In genomic region chr8:109536703-109537102, GRCm38 (mm10) we compare ENCODE assay signal across 8 mouse cellular contexts. TPM values are rescaled to one million over a fixed set of nuclear protein-coding genes. Genes with fewer than 3 reads are reported as not detected.
DNase-seq lines count a peak whose midpoint lies in the region; ATAC-seq and TF ChIP-seq lines count a peak whose summit lies in the region.

No protein-coding gene starts in this region.

- H3K27ac ChIP-seq in bone marrow, adult 2 months (ENCODE audit: control insufficient read depth, insufficient read depth, low read depth, low read length, poor library complexity): no peak overlapping the region
- H3K27ac ChIP-seq in embryonic facial prominence, embryonic 15.5 days (replicated peaks): no peak overlapping the region
- no peak overlapping the region for H3K27ac ChIP-seq in heart, embryonic 11.5 days (ENCODE audit: low read depth, low read length)
- no peak overlapping the region for H3K27ac ChIP-seq in kidney, postnatal 0 days
- H3K27ac ChIP-seq in liver, embryonic 11.5 days (ENCODE audit: low read depth, low read length): no peak overlapping the region
- no peak overlapping the region for H3K27ac ChIP-seq in stomach, embryonic 16.5 days (ENCODE audit: low read length)

- 15% methylated on average over 5 of the region's 5 CpGs for WGBS in bone marrow, adult 2 months
- WGBS in embryonic facial prominence, embryonic 15.5 days: 3% methylated on average over 5 of the region's 5 CpGs
- whole genome bisulfite sequencing in heart, embryonic 11.5 days (ENCODE audit: insufficient replicate concordance): 6% methylated on average over 5 of the region's 5 CpGs
- WGBS in kidney, postnatal 0 days: 6% methylated on average over 5 of the region's 5 CpGs
- WGBS in liver, embryonic 11.5 days: 10% methylated on average over 5 of the region's 5 CpGs
- 3% methylated on average over 5 of the region's 5 CpGs for WGBS in stomach, embryonic 16.5 days

- H3K4me1 ChIP-seq in bone marrow, adult 2 months (ENCODE audit: control insufficient read depth, insufficient read depth, low read length): no peaks in the 10 kb centered on the region
- no peaks in the 10 kb centered on the region for H3K4me1 ChIP-seq in embryonic facial prominence, embryonic 15.5 days
- 0 out of 2 replicates have a peak, but pooled peaks cover 2% of the 10 kb centered on the region for H3K4me1 ChIP-seq in heart, embryonic 11.5 days (ENCODE audit: control insufficient read depth, insufficient read depth, low read length)
- no peaks in the 10 kb centered on the region for H3K4me1 ChIP-seq in kidney, postnatal 0 days (replicated peaks; ENCODE audit: insufficient read depth, low read length)
- H3K4me1 ChIP-seq in liver, embryonic 11.5 days (replicated peaks; ENCODE audit: control insufficient read depth, insufficient read depth, low read length): no peaks in the 10 kb centered on the region
- no peaks in the 10 kb centered on the region for H3K4me1 ChIP-seq in stomach, embryonic 16.5 days (ENCODE audit: control insufficient read depth, insufficient read depth, low read length)

- H3K9ac ChIP-seq in embryonic facial prominence, embryonic 15.5 days: no peak overlapping the region
- H3K9ac ChIP-seq in heart, embryonic 11.5 days (ENCODE audit: low read depth, low read length): 0 out of 2 replicates have a peak overlapping the region, but pooled peaks have one; percentile 39
- H3K9ac ChIP-seq in kidney, postnatal 0 days (ENCODE audit: low read depth, low read length): no peak overlapping the region
- H3K9ac ChIP-seq in liver, embryonic 11.5 days (ENCODE audit: low read depth, low read length): no peak overlapping the region
- peak overlapping the region; percentile 43; the same call in 1 of the 2 replicates for H3K9ac ChIP-seq in stomach, embryonic 16.5 days (ENCODE audit: low read length)

- TF ChIP-seq POLR2A in bone marrow, adult 2 months (IDR thresholded peaks at IDR 0.05; ENCODE audit: borderline replicate concordance, control insufficient read depth, low read depth, low read length): no peak

- peak; percentile 69 for DNase-seq in A20 (ENCODE audit: low read depth, low spot score)
- DNase-seq in kidney, postnatal 0 days (ENCODE audit: low spot score): peak; percentile 88
- peak; percentile 79 for DNase-seq in liver, embryonic 11.5 days (ENCODE audit: low spot score)
- peak; percentile 89 for DNase-seq in neural tube, embryonic 10.5 days (ENCODE audit: extremely low spot score, low spot score)

- peak; percentile 87 for TF ChIP-seq CTCF in bone marrow, adult 2 months (IDR thresholded peaks at IDR 0.05; ENCODE audit: control insufficient read depth, insufficient read depth, low read length)
- peak; percentile 89 for TF ChIP-seq CTCF in kidney, postnatal 0 days (IDR thresholded peaks at IDR 0.05; ENCODE audit: low read depth)

- ATAC-seq in embryonic facial prominence, embryonic 15.5 days (ENCODE audit: insufficient number of reproducible peaks, low FRiP score, low TSS enrichment, low read depth): no peak
- peak; percentile 72 for ATAC-seq in heart, embryonic 11.5 days (replicated peaks; ENCODE audit: insufficient number of reproducible peaks, low FRiP score, low TSS enrichment)
- ATAC-seq in kidney, postnatal 0 days (replicated peaks; ENCODE audit: low FRiP score, low read depth): peak; percentile 40; the same call in 1 of the 2 replicates
- ATAC-seq in liver, embryonic 11.5 days (replicated peaks; ENCODE audit: low FRiP score): peak; percentile 79
- ATAC-seq in stomach, embryonic 16.5 days (ENCODE audit: insufficient read depth, low FRiP score): peak; percentile 85; the same call in 1 of the 2 replicates

- no peaks in the 10 kb centered on the region for H3K9me3 ChIP-seq in embryonic facial prominence, embryonic 15.5 days (replicated peaks)
- H3K9me3 ChIP-seq in heart, embryonic 11.5 days (replicated peaks; ENCODE audit: control insufficient read depth, low read length): no peaks in the 10 kb centered on the region
- no peaks in the 10 kb centered on the region for H3K9me3 ChIP-seq in kidney, postnatal 0 days (replicated peaks; ENCODE audit: low read length)
- no peaks in the 10 kb centered on the region for H3K9me3 ChIP-seq in liver, embryonic 11.5 days (ENCODE audit: control insufficient read depth, low read length)
- H3K9me3 ChIP-seq in stomach, embryonic 16.5 days (replicated peaks; ENCODE audit: control insufficient read depth, low read length): no peaks in the 10 kb centered on the region

- H3K36me3 ChIP-seq in embryonic facial prominence, embryonic 15.5 days: no peaks in the 10 kb centered on the region
- no peaks in the 10 kb centered on the region for H3K36me3 ChIP-seq in heart, embryonic 11.5 days (ENCODE audit: control insufficient read depth, insufficient read depth, low read length)
- no peaks in the 10 kb centered on the region for H3K36me3 ChIP-seq in kidney, postnatal 0 days (ENCODE audit: insufficient read depth, low read length)
- H3K36me3 ChIP-seq in liver, embryonic 11.5 days (ENCODE audit: control insufficient read depth, insufficient read depth, low read length): no peaks in the 10 kb centered on the region
- H3K36me3 ChIP-seq in stomach, embryonic 16.5 days (ENCODE audit: control insufficient read depth, insufficient read depth, low read length): no peaks in the 10 kb centered on the region

- H3K4me2 ChIP-seq in embryonic facial prominence, embryonic 15.5 days (replicated peaks): peak overlapping the region; percentile 35
- peak overlapping the region; percentile 47; the same call in 1 of the 2 replicates for H3K4me2 ChIP-seq in heart, embryonic 11.5 days
- H3K4me2 ChIP-seq in kidney, postnatal 0 days (ENCODE audit: low read length): peak overlapping the region; percentile 41
- peak overlapping the region; percentile 35 for H3K4me2 ChIP-seq in liver, embryonic 11.5 days
- no peak overlapping the region for H3K4me2 ChIP-seq in stomach, embryonic 16.5 days (ENCODE audit: low read depth, low read length)

- H3K27me3 ChIP-seq in embryonic facial prominence, embryonic 15.5 days: no peaks in the 10 kb centered on the region
- H3K27me3 ChIP-seq in heart, embryonic 11.5 days (ENCODE audit: control insufficient read depth, insufficient read depth, low read length): no peaks in the 10 kb centered on the region
- H3K27me3 ChIP-seq in kidney, postnatal 0 days (ENCODE audit: insufficient read depth, low read length): no peaks in the 10 kb centered on the region
- no peaks in the 10 kb centered on the region for H3K27me3 ChIP-seq in liver, embryonic 11.5 days (replicated peaks; ENCODE audit: control insufficient read depth, insufficient read depth, low read length)
- no peaks in the 10 kb centered on the region for H3K27me3 ChIP-seq in stomach, embryonic 16.5 days (ENCODE audit: control insufficient read depth, insufficient read depth, low read length)

- no peak overlapping the region for H3K4me3 ChIP-seq in bone marrow, adult 2 months (replicated peaks; ENCODE audit: control insufficient read depth, low read depth, low read length)
- no peak overlapping the region for H3K4me3 ChIP-seq in embryonic facial prominence, embryonic 15.5 days (replicated peaks)
- H3K4me3 ChIP-seq in heart, embryonic 11.5 days (ENCODE audit: low read depth, low read length): 0 out of 2 replicates have a peak overlapping the region, but pooled peaks have one; percentile 17
- H3K4me3 ChIP-seq in kidney, postnatal 0 days (replicated peaks; ENCODE audit: low read depth, low read length): no peak overlapping the region
- no peak overlapping the region for H3K4me3 ChIP-seq in liver, embryonic 11.5 days (ENCODE audit: low read depth, low read length)
- peak overlapping the region; percentile 26 for H3K4me3 ChIP-seq in stomach, embryonic 16.5 days (replicated peaks; ENCODE audit: low read length)

RNA-seq across cellular contexts. Expression of gene Dhx38, which starts 29.0 kb away (rescaled TPM):
- 13.6 and 27.3 TPM in 2 replicates for polyA plus RNA-seq in bone marrow, adult 2 months (2011; ENCODE audit: insufficient read depth, insufficient read length, low replicate concordance, missing spikeins)
- polyA plus RNA-seq in embryonic facial prominence, embryonic 15.5 days (2015; fragmentation: Nextera tagmentation; extraction: Ambion mirVana): 20.9 and 22.6 TPM in 2 replicates
- 12.1 and 15.2 TPM in 2 replicates for polyA plus RNA-seq in heart, embryonic 11.5 days (2014; fragmentation: Nextera tagmentation; extraction: Ambion mirVana)
- polyA plus RNA-seq in kidney, postnatal 0 days (2015; fragmentation: Nextera tagmentation; extraction: Ambion mirVana): 15.3 and 16.4 TPM in 2 replicates
- 25.1 and 29.0 TPM in 2 replicates for polyA plus RNA-seq in liver, embryonic 11.5 days (2014; fragmentation: Nextera tagmentation; extraction: Ambion mirVana)
- 20.5 and 21.8 TPM in 2 replicates for polyA plus RNA-seq in stomach, embryonic 16.5 days (2015; fragmentation: Nextera tagmentation; extraction: Ambion mirVana)

RNA-seq across cellular contexts. Expression of gene Txnl4b, which starts 29.0 kb away (rescaled TPM):
- polyA plus RNA-seq in bone marrow, adult 2 months (2011; ENCODE audit: insufficient read depth, insufficient read length, low replicate concordance, missing spikeins): 7.0 and 16.2 TPM in 2 replicates
- 23.3 and 27.8 TPM in 2 replicates for polyA plus RNA-seq in embryonic facial prominence, embryonic 15.5 days (2015; fragmentation: Nextera tagmentation; extraction: Ambion mirVana)
- polyA plus RNA-seq in heart, embryonic 11.5 days (2014; fragmentation: Nextera tagmentation; extraction: Ambion mirVana): 18.9 and 19.2 TPM in 2 replicates
- 28.8 and 30.2 TPM in 2 replicates for polyA plus RNA-seq in kidney, postnatal 0 days (2015; fragmentation: Nextera tagmentation; extraction: Ambion mirVana)
- 21.4 and 23.6 TPM in 2 replicates for polyA plus RNA-seq in liver, embryonic 11.5 days (2014; fragmentation: Nextera tagmentation; extraction: Ambion mirVana)
- 21.6 TPM in 2 replicates for polyA plus RNA-seq in stomach, embryonic 16.5 days (2015; fragmentation: Nextera tagmentation; extraction: Ambion mirVana)

RNA-seq across cellular contexts. Expression of gene Hp, which starts 42.3 kb away (rescaled TPM):
- 219 and 732 TPM in 2 replicates for polyA plus RNA-seq in bone marrow, adult 2 months (2011; ENCODE audit: insufficient read depth, insufficient read length, low replicate concordance, missing spikeins)
- polyA plus RNA-seq in embryonic facial prominence, embryonic 15.5 days (2015; fragmentation: Nextera tagmentation; extraction: Ambion mirVana): 6.6 and 8.2 TPM in 2 replicates
- 0.54 and 0.74 TPM in 2 replicates for polyA plus RNA-seq in heart, embryonic 11.5 days (2014; fragmentation: Nextera tagmentation; extraction: Ambion mirVana)
- polyA plus RNA-seq in kidney, postnatal 0 days (2015; fragmentation: Nextera tagmentation; extraction: Ambion mirVana): 7.8 and 8.5 TPM in 2 replicates
- 11.5 and 11.7 TPM in 2 replicates for polyA plus RNA-seq in liver, embryonic 11.5 days (2014; fragmentation: Nextera tagmentation; extraction: Ambion mirVana)
- polyA plus RNA-seq in stomach, embryonic 16.5 days (2015; fragmentation: Nextera tagmentation; extraction: Ambion mirVana): 13.3 and 17.0 TPM in 2 replicates

RNA-seq across cellular contexts. Expression of gene Pmfbp1, which starts 42.9 kb away (rescaled TPM):
- not detected in 2 replicates for polyA plus RNA-seq in bone marrow, adult 2 months (2011; ENCODE audit: insufficient read depth, insufficient read length, low replicate concordance, missing spikeins)
- 0.07 TPM in 1 of 2 replicates, not detected in the other for polyA plus RNA-seq in embryonic facial prominence, embryonic 15.5 days (2015; fragmentation: Nextera tagmentation; extraction: Ambion mirVana)
- polyA plus RNA-seq in heart, embryonic 11.5 days (2014; fragmentation: Nextera tagmentation; extraction: Ambion mirVana): 0.10 and 0.28 TPM in 2 replicates
- polyA plus RNA-seq in kidney, postnatal 0 days (2015; fragmentation: Nextera tagmentation; extraction: Ambion mirVana): 0.14 and 0.21 TPM in 2 replicates
- not detected in 2 replicates for polyA plus RNA-seq in liver, embryonic 11.5 days (2014; fragmentation: Nextera tagmentation; extraction: Ambion mirVana)
- polyA plus RNA-seq in stomach, embryonic 16.5 days (2015; fragmentation: Nextera tagmentation; extraction: Ambion mirVana): not detected in 2 replicates

Comparison
In these comparisons a context has a peak if more than half of its experiments do, and no peak if none do; other contexts are left out.
1. H3K4me3 ChIP-seq: peak in heart, embryonic 11.5 days (single experiment) and stomach, embryonic 16.5 days (single experiment); none in bone marrow, adult 2 months (single experiment), embryonic facial prominence, embryonic 15.5 days (single experiment), kidney, postnatal 0 days (single experiment) and liver, embryonic 11.5 days (single experiment).
2. H3K9ac ChIP-seq: peak in heart, embryonic 11.5 days (single experiment) and stomach, embryonic 16.5 days (single experiment); none in embryonic facial prominence, embryonic 15.5 days (single experiment), kidney, postnatal 0 days (single experiment) and liver, embryonic 11.5 days (single experiment).
3. RNA of gene Hp, which starts 42.3 kb away (polyA plus RNA-seq): 219 to 732 TPM in bone marrow, adult 2 months; 13.3 to 17.0 TPM in stomach, embryonic 16.5 days, 11.5 to 11.7 TPM in liver, embryonic 11.5 days, 6.6 to 8.2 TPM in embryonic facial prominence, embryonic 15.5 days, 7.8 to 8.5 TPM in kidney, postnatal 0 days and 0.54 to 0.74 TPM in heart, embryonic 11.5 days; every median in the first group is over 10 times any median in the second.
4. Peak in every context shown above with its lines, with median percentiles within 50 percentile points of each other: DNase-seq.